Mouse (Mus musculus) brain, embryonic 14.5 days (tissue): Measurements from ENCODE around the gene R3hcc1l.

Source experiments
- CTCF ChIP-seq: fragments of 200-500 bp; IDR thresholded peaks from 2 replicates; pipeline ENCODE4 v1.5.1; 2012; ENCODE audit warnings: inconsistent platforms, mild to moderate bottlenecking, moderate library complexity, borderline replicate concordance; ENCODE audit not compliant: insufficient read depth, insufficient read length; ENCODE audit errors: extremely low read depth
- POLR2A ChIP-seq: fragments of 200-500 bp; IDR thresholded peaks from 2 replicates; pipeline ENCODE4 v1.6.1; 2012; ENCODE audit warnings: mild to moderate bottlenecking, inconsistent platforms, borderline replicate concordance; ENCODE audit not compliant: poor library complexity, insufficient read depth, insufficient read length, severe bottlenecking; ENCODE audit errors: extremely low read depth

GRCm38 (mm10) chr19:42578631-42579030 is 60.1 kb downstream of the R3hcc1l start:
- TF ChIP-seq CTCF (no peak), POLR2A (no peak)
